ENCODE assay signal across 18 mouse cellular contexts in genomic region chr5:147704890-147705289, GRCm38 (mm10). TPM values are rescaled to one million over a fixed set of nuclear protein-coding genes. Genes with fewer than 3 reads are reported as not detected.
DNase-seq lines count a peak whose midpoint lies in the region; ATAC-seq and TF ChIP-seq lines count a peak whose summit lies in the region.
"Had no signal": no experiment of that assay in that cellular context is flagged by ENCODE, and none has a peak within 500 bp of the region (broad histone marks: within the 10 kb centered on the region; RNA-seq: fewer than 3 reads in every experiment).

No protein-coding gene starts in this region.

- peak; percentile 18 for DNase-seq in hindbrain, embryonic 11.5 days (ENCODE audit: low spot score)
- DNase-seq in hindbrain, postnatal 0 days (ENCODE audit: low spot score) = no peak
- DNase-seq in embryo, embryonic 10.5 days (ENCODE audit: low spot score) = peak; percentile 64
- peak; percentile 51 for DNase-seq in embryo, embryonic 9.5 days (ENCODE audit: extremely low spot score)
- DNase-seq in adrenal gland, adult 2 months = no peak
- DNase-seq: adrenal gland, adult 8-10 months; adrenal gland, postnatal 14 days; adrenal gland, postnatal 36 days; cerebellum, adult 11-12 months; cerebellum, adult 2 months; cerebellum, adult 9-10 months; cerebellum, postnatal 10 days; cerebellum, postnatal 25 days; forebrain, postnatal 0 days had no signal

- no peaks in the 10 kb centered on the region for H3K36me3 ChIP-seq in hindbrain, embryonic 11.5 days (ENCODE audit: control insufficient read depth, insufficient read depth, low read length)
- no peaks in the 10 kb centered on the region for H3K36me3 ChIP-seq in hindbrain, postnatal 0 days (ENCODE audit: insufficient read depth, low read length)
- H3K36me3 ChIP-seq: embryonic facial prominence, embryonic 10.5 days; embryonic facial prominence, embryonic 12.5 days; forebrain, embryonic 15.5 days had no signal

- ATAC-seq in hindbrain, embryonic 11.5 days (ENCODE audit: low FRiP score) = no peak
- no peak for ATAC-seq in hindbrain, postnatal 0 days
- ATAC-seq: forebrain, embryonic 13.5 days; forebrain, embryonic 15.5 days; forebrain, postnatal 0 days had no signal

- H3K4me1 ChIP-seq in hindbrain, embryonic 11.5 days (replicated peaks; ENCODE audit: control insufficient read depth, insufficient read depth, low read length) = no peaks in the 10 kb centered on the region
- H3K4me1 ChIP-seq in hindbrain, postnatal 0 days (ENCODE audit: insufficient read depth, low read length) = no peaks in the 10 kb centered on the region
- H3K4me1 ChIP-seq: embryonic facial prominence, embryonic 12.5 days; forebrain, embryonic 13.5 days; forebrain, embryonic 15.5 days had no signal

- no peaks in the 10 kb centered on the region for H3K27me3 ChIP-seq in hindbrain, embryonic 11.5 days (ENCODE audit: control insufficient read depth, insufficient read depth, low read length)
- H3K27me3 ChIP-seq in hindbrain, postnatal 0 days (ENCODE audit: insufficient read depth, low read length) = no peaks in the 10 kb centered on the region
- H3K27me3 ChIP-seq: embryonic facial prominence, embryonic 12.5 days; forebrain, embryonic 13.5 days; forebrain, embryonic 15.5 days had no signal

- H3K27ac ChIP-seq in hindbrain, embryonic 11.5 days (ENCODE audit: low read depth, low read length) = no peak overlapping the region
- H3K27ac ChIP-seq in hindbrain, postnatal 0 days = no peak overlapping the region
- H3K27ac ChIP-seq: embryonic facial prominence, embryonic 10.5 days; embryonic facial prominence, embryonic 12.5 days; forebrain, embryonic 13.5 days; forebrain, embryonic 15.5 days had no signal

- no peak overlapping the region for H3K4me3 ChIP-seq in hindbrain, embryonic 11.5 days (ENCODE audit: low read depth, low read length)
- H3K4me3 ChIP-seq in hindbrain, postnatal 0 days (ENCODE audit: low read length) = no peak overlapping the region
- H3K4me3 ChIP-seq: embryonic facial prominence, embryonic 10.5 days; embryonic facial prominence, embryonic 12.5 days; forebrain, embryonic 13.5 days; forebrain, embryonic 15.5 days had no signal

- TF ChIP-seq CTCF in hindbrain, postnatal 0 days (IDR thresholded peaks at IDR 0.05; ENCODE audit: low read depth) = no peak

- H3K9ac ChIP-seq in hindbrain, embryonic 11.5 days (ENCODE audit: low read depth, low read length) = no peak overlapping the region
- no peak overlapping the region for H3K9ac ChIP-seq in hindbrain, postnatal 0 days (replicated peaks; ENCODE audit: low read length)
- H3K9ac ChIP-seq: embryonic facial prominence, embryonic 12.5 days; forebrain, embryonic 13.5 days; forebrain, embryonic 15.5 days; forebrain, postnatal 0 days had no signal

- 34% methylated on average over 4 of the region's 4 CpGs for WGBS in hindbrain, embryonic 11.5 days
- 50% methylated on average over 4 of the region's 4 CpGs for WGBS in hindbrain, postnatal 0 days

- H3K4me2 ChIP-seq in hindbrain, embryonic 11.5 days (replicated peaks; ENCODE audit: low read depth, low read length) = no peak overlapping the region
- no peak overlapping the region for H3K4me2 ChIP-seq in hindbrain, postnatal 0 days (ENCODE audit: low read depth, low read length)
- H3K4me2 ChIP-seq: embryonic facial prominence, embryonic 12.5 days; forebrain, embryonic 13.5 days; forebrain, embryonic 15.5 days had no signal

- H3K9me3 ChIP-seq in hindbrain, embryonic 11.5 days (ENCODE audit: control insufficient read depth, low read length) = no peaks in the 10 kb centered on the region
- no peaks in the 10 kb centered on the region for H3K9me3 ChIP-seq in hindbrain, postnatal 0 days (ENCODE audit: low read length)
- H3K9me3 ChIP-seq: embryonic facial prominence, embryonic 12.5 days; forebrain, embryonic 13.5 days; forebrain, embryonic 15.5 days had no signal

RNA-seq across cellular contexts. Expression of gene Flt1, which starts 20.9 kb away (rescaled TPM):
- 12.3 and 13.5 TPM in 2 replicates for polyA plus RNA-seq in hindbrain, embryonic 11.5 days (2014; fragmentation: Nextera tagmentation; extraction: Ambion mirVana)
- 17.7 and 17.9 TPM in 2 replicates for total RNA-seq in hindbrain, postnatal 0 days (2014; rRNA removed)
- polyA plus RNA-seq in hindbrain, postnatal 0 days (2015; fragmentation: Nextera tagmentation; extraction: Ambion mirVana) = 10.0 and 11.1 TPM in 2 replicates
- total RNA-seq in adrenal gland, adult 2 months (2021) = 10 to 100 TPM; 52.1 to 76.3 TPM
- 7.7 and 8.9 TPM in 2 replicates for polyA plus RNA-seq in adrenal gland, adult 2 months (2012; rRNA removed)

Comparison
In these comparisons a context has a peak if more than half of its experiments do, and no peak if none do; other contexts are left out.
1. DNase-seq: peak in hindbrain, embryonic 11.5 days (single experiment), embryo, embryonic 10.5 days (single experiment) and embryo, embryonic 9.5 days (single experiment); none in hindbrain, postnatal 0 days (single experiment) and adrenal gland, adult 2 months (single experiment).